Mouse (Mus musculus) forebrain, embryonic 13.5 days (tissue): ENCODE measurements at regions not wholly inside any gene's neighbourhood (a gene's known extent, or its start where the extent isn't known, plus 50 kb on each side); places are given as distances from the start of the nearest gene placed in this dataset. TPM values are rescaled to one million over a fixed set of nuclear protein-coding genes. Genes with fewer than 3 reads are reported as not detected.

Source experiments
- ATAC-seq: fragments of 200-750 bp; cut with Nextera tagmentation; 2 replicates; pipeline ENCODE4 v1.8.0; 2017
- H3K27ac ChIP-seq: fragments of 300-500 bp; sonication (generic); 2 replicates; pipeline ENCODE4 v1.5.1; 2015; ENCODE audit warnings: inconsistent platforms, mild to moderate bottlenecking, moderate library complexity
- H3K27me3 ChIP-seq: fragments of 300-500 bp; sonication (generic); 2 replicates; pipeline ENCODE4 v1.6.1; 2015; ENCODE audit warnings: mild to moderate bottlenecking, inconsistent platforms
- H3K36me3 ChIP-seq: fragments of 300-500 bp; sonication (generic); 2 replicates; pipeline ENCODE4 v1.6.1; 2015; ENCODE audit warnings: mild to moderate bottlenecking, inconsistent platforms; ENCODE audit not compliant: poor library complexity, severe bottlenecking
- H3K4me1 ChIP-seq: fragments of 300-500 bp; sonication (generic); 2 replicates; pipeline ENCODE4 v1.6.1; 2015; ENCODE audit warnings: inconsistent platforms
- H3K4me2 ChIP-seq: fragments of 300-500 bp; sonication (generic); 2 replicates; pipeline ENCODE4 v1.6.1; 2015; ENCODE audit warnings: inconsistent platforms, mild to moderate bottlenecking, moderate library complexity
- H3K4me3 ChIP-seq: fragments of 300-500 bp; sonication (generic); 2 replicates; pipeline ENCODE4 v1.5.1; 2015; ENCODE audit warnings: mild to moderate bottlenecking, inconsistent platforms
- H3K9ac ChIP-seq: fragments of 300-500 bp; sonication (generic); 2 replicates; pipeline ENCODE4 v1.6.1; 2015; ENCODE audit warnings: mild to moderate bottlenecking, inconsistent platforms
- H3K9me3 ChIP-seq: fragments of 300-500 bp; sonication (generic); replicated peaks from 2 replicates; pipeline ENCODE4 v1.6.1; 2016; ENCODE audit warnings: inconsistent platforms
- WGBS: fragments of 180-500 bp; shearing (Covaris S2); methylation state at CpG from one replicate; pipeline ENCODE4 v1.1.7; 2015; 5-methylcytosine and 5-hydroxymethylcytosine counted together
- microRNA-seq: library from miRNA; unstranded; fragments of <30 nt; microRNA quantifications from one replicate; pipeline ENCODE4, GENCODE M21; 2016

- no peak overlapping the region for H3K4me3 ChIP-seq
- H3K4me2 ChIP-seq: no peak overlapping the region
- no peak overlapping the region for H3K9ac ChIP-seq
- ATAC-seq: no peak
- 74% methylated on average over 8 of the region's 8 CpGs for WGBS
- no peak overlapping the region for H3K27ac ChIP-seq
- no peaks in the 10 kb centered on the region for H3K9me3 ChIP-seq
- H3K4me1 ChIP-seq: no peaks in the 10 kb centered on the region
- H3K36me3 ChIP-seq: no peaks in the 10 kb centered on the region
- no peaks in the 10 kb centered on the region for H3K27me3 ChIP-seq
These were observed 88.5 kb upstream of the Tmem260 start for GRCm38 (mm10) chr14:48357441-48357840.

- Histone ChIP-seq H3K27ac (no peak overlapping the region), H3K4me1 (no peaks in the 10 kb centered on the region), H3K9me3 (no peaks in the 10 kb centered on the region), H3K9ac (no peak overlapping the region), H3K27me3 (no peaks in the 10 kb centered on the region), H3K36me3 (no peaks in the 10 kb centered on the region), H3K4me2 (no peak overlapping the region), H3K4me3 (no peak overlapping the region)
- peak; percentile 69 for ATAC-seq
- WGBS: 48% methylated on average over 12 of the region's 12 CpGs
These were observed 87.3 kb upstream of the Tmem260 start for GRCm38 (mm10) chr14:48358487-48359159.

GRCm38 (mm10) chr14:48361820-48362219, 84.1 kb upstream of the Tmem260 start:
- no peak for ATAC-seq
- 87% methylated on average over 7 of the region's 7 CpGs for WGBS
- H3K4me3 ChIP-seq: no peak overlapping the region
- no peaks in the 10 kb centered on the region for H3K36me3 ChIP-seq
- no peak overlapping the region for H3K4me2 ChIP-seq
- no peak overlapping the region for H3K9ac ChIP-seq
- no peaks in the 10 kb centered on the region for H3K4me1 ChIP-seq
- no peak overlapping the region for H3K27ac ChIP-seq
- no peaks in the 10 kb centered on the region; the same call in 1 of the 2 replicates for H3K9me3 ChIP-seq
- H3K27me3 ChIP-seq: no peaks in the 10 kb centered on the region

- Histone ChIP-seq H3K4me3 (no peak overlapping the region), H3K27me3 (peaks cover 12% of the 10 kb centered on the region), H3K4me1 (no peaks in the 10 kb centered on the region), H3K9me3 (no peaks in the 10 kb centered on the region; the same call in 1 of the 2 replicates), H3K4me2 (no peak overlapping the region), H3K36me3 (no peaks in the 10 kb centered on the region), H3K27ac (no peak overlapping the region), H3K9ac (no peak overlapping the region)
- ATAC-seq: peak; percentile 25; the same call in 1 of the 2 replicates
- 15% methylated on average over 7 of the region's 7 CpGs for WGBS
These were observed 78.9 kb upstream of the Tmem260 start for GRCm38 (mm10) chr14:48367006-48367405.

GRCm38 (mm10) chr14:48370322-48370721, 75.6 kb upstream of the Tmem260 start:
- Histone ChIP-seq H3K9me3 (no peaks in the 10 kb centered on the region), H3K4me2 (no peak overlapping the region), H3K27me3 (peaks cover 16% of the 10 kb centered on the region), H3K9ac (no peak overlapping the region), H3K36me3 (no peaks in the 10 kb centered on the region), H3K4me3 (no peak overlapping the region), H3K4me1 (no peaks in the 10 kb centered on the region), H3K27ac (no peak overlapping the region)
- peak; percentile 39 for ATAC-seq
- WGBS: 0% methylated on average over 1 of the region's 1 CpGs

GRCm38 (mm10) chr14:48371766-48372165, 74.2 kb upstream of the Tmem260 start:
- Histone ChIP-seq H3K27ac (no peak overlapping the region), H3K9me3 (no peaks in the 10 kb centered on the region), H3K36me3 (no peaks in the 10 kb centered on the region), H3K4me3 (no peak overlapping the region), H3K4me1 (0 out of 2 replicates have a peak, but pooled peaks cover 4% of the 10 kb centered on the region), H3K4me2 (no peak overlapping the region), H3K9ac (no peak overlapping the region), H3K27me3 (peaks cover 16% of the 10 kb centered on the region)
- WGBS: 39% methylated on average over 5 of the region's 5 CpGs
- ATAC-seq: peak; percentile 79

- no peak for ATAC-seq
- WGBS: 16% methylated on average over 5 of the region's 5 CpGs
- H3K4me2 ChIP-seq: no peak overlapping the region
- no peak overlapping the region for H3K27ac ChIP-seq
- peaks cover 9% of the 10 kb centered on the region; the same call in 1 of the 2 replicates for H3K27me3 ChIP-seq
- H3K36me3 ChIP-seq: no peaks in the 10 kb centered on the region
- H3K4me3 ChIP-seq: no peak overlapping the region
- H3K9ac ChIP-seq: no peak overlapping the region
- H3K4me1 ChIP-seq: 0 out of 2 replicates have a peak, but pooled peaks cover 4% of the 10 kb centered on the region
- H3K9me3 ChIP-seq: no peaks in the 10 kb centered on the region
These were observed 69.8 kb upstream of the Tmem260 start for GRCm38 (mm10) chr14:48376112-48376511.

Small RNA genes lying in the stretch of these regions (microRNA-seq; reads per million reads assigned to microRNA genes)
- gene Gm23881: not detected
